Mouse (Mus musculus): ENCODE measurements around the gene Frmd5.
"Not testable (repeated sequence)": the region's sequence is repeated elsewhere in the genome, so short reads cannot be mapped to it uniquely, and the experiment has no call there.

Frmd5 gene

DNA sequence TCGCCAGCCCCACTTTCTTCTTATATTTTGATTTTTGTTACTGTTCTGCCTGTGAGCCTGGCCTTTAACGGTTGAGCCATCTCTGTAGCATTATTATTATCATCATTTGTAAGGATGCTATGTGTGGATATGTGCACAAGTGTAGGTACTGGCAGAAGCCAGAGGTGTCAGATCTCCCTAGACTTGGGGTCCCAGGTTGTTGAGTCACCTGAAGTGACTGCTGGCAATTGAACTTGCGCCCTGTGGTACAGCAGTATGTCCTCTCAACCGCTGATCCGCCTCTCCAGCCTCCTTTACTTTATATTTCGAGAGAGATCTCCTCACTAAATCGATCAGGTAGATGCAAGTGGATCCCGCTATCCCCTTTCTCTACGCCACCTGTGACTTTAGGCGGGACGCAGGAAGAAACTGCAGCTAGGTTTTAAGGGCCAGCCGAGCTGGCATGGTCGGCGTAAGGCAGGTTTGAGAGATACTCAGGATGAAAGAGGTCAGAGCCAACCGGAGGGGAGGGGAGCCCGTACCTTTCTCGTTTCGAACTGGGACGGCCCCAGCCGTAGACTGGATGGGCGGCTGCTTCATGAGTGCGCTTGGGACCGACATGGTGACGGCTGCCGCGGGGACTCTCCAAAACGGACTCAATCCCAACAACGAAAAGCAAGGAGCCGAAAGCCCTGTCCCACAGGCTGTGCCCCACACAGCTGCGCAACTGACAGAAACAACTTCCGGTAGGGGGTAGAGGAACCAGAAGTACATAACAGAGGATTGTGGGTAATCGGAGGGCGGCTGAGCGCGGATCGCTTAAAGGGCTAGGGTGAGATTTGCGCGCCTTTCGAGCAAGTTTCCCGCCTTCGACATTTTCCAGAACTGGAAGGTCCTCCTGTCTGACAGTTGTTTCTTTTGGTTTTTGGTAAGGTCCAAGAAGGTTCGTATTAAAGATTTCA is 300.7 kb downstream of the Frmd5 start, which contains the start of the genes Mfap1a and Wdr76:
TSS of gene Mfap1a (minus strand) at position 724 of the 941 bp plus-strand sequence.
TSS of gene Wdr76 (plus strand) at position 782 of the 941 bp plus-strand sequence.
- peak; percentile 79 for DNase-seq (ENCODE audit: low read depth, low spot score)

GRCm38 (mm10) chr2:121501550-121501949 is 305.3 kb downstream of the Frmd5 start:
- not testable (repeated sequence) for DNase-seq (ENCODE audit: low read depth, low spot score)
